Mouse (Mus musculus) MEL (cell line): ENCODE results near the gene Iqch. TPM values are rescaled to one million over a fixed set of nuclear protein-coding genes. Genes with fewer than 3 reads are reported as not detected.

ENCODE experiments used
- DNase-seq: peaks from one replicate; pipeline ENCODE4 v3.0.0; 2011; ENCODE audit warnings: low read depth, low spot score
- H3K27ac ChIP-seq: 2 replicates; pipeline ENCODE4 v1.5.1; 2012; ENCODE audit warnings: low read depth, mild to moderate bottlenecking, control low read depth, low read length, moderate library complexity; ENCODE audit not compliant: control insufficient read depth
- H3K27me3 ChIP-seq, 2 experiments: fragments of 150-350 bp in 1 of 2; sonication (generic) in 1 of 2; 2 replicates each; pipeline ENCODE4 v1.6.1; 2012; ENCODE audit warnings: low read length in 2 of 2, mild to moderate bottlenecking in 2 of 2, improper control_type of control experiment in 1 of 2, moderate library complexity in 1 of 2; ENCODE audit not compliant: insufficient read depth in 2 of 2, control insufficient read depth in 1 of 2
- H3K36me3 ChIP-seq, 2 experiments: 2 replicates each; pipeline ENCODE4 v1.6.1; 2012 to 2014; ENCODE audit warnings: low read length in 2 of 2, improper control_type of control experiment in 1 of 2, inconsistent platforms in 1 of 2, mild to moderate bottlenecking in 1 of 2; ENCODE audit not compliant: insufficient read depth in 2 of 2, control insufficient read depth in 1 of 2
- H3K4me1 ChIP-seq, 2 experiments: fragments of 150-350 bp in 1 of 2; sonication (generic) in 1 of 2; 2 replicates each; pipeline ENCODE4 v1.6.1; 2012; ENCODE audit warnings: low read length in 2 of 2, improper control_type of control experiment in 1 of 2, mild to moderate bottlenecking in 1 of 2; ENCODE audit not compliant: insufficient read depth in 2 of 2, control insufficient read depth in 1 of 2
- H3K4me3 ChIP-seq, 2 experiments: fragments of 150-350 bp in 1 of 2; sonication (generic) in 1 of 2; 2 replicates each; pipeline ENCODE4 v1.5.1; 2012; ENCODE audit warnings: low read depth in 2 of 2, low read length in 2 of 2, mild to moderate bottlenecking in 2 of 2, moderate library complexity in 2 of 2, control low read depth in 1 of 2, improper control_type of control experiment in 1 of 2; ENCODE audit not compliant: control insufficient read depth in 1 of 2, insufficient read depth in 1 of 2
- H3K79me2 ChIP-seq: 2 replicates; pipeline ENCODE4 v1.6.1; 2012; ENCODE audit warnings: mild to moderate bottlenecking, low read length, moderate library complexity; ENCODE audit not compliant: control insufficient read depth, poor library complexity, insufficient read depth
- H3K9ac ChIP-seq: 2 replicates; pipeline ENCODE4 v1.6.1; 2012; ENCODE audit warnings: low read depth, mild to moderate bottlenecking, control low read depth, low read length, moderate library complexity; ENCODE audit not compliant: control insufficient read depth, poor library complexity, severe bottlenecking
- H3K9me3 ChIP-seq: fragments of 150-350 bp; sonication (generic); replicated peaks from 2 replicates; pipeline ENCODE4 v1.6.1; 2012; ENCODE audit warnings: mild to moderate bottlenecking, low read length, improper control_type of control experiment, moderate library complexity; ENCODE audit not compliant: insufficient read depth
- BHLHE40 ChIP-seq: IDR thresholded peaks from 2 replicates; pipeline ENCODE4 v1.6.1; 2012; ENCODE audit warnings: low read depth, mild to moderate bottlenecking, inconsistent platforms, low read length, improper control_type of control experiment, borderline replicate concordance
- CTCF ChIP-seq, 3 experiments: IDR thresholded peaks in 2 of 3; conservative IDR thresholded peaks in 1 of 3; 2 replicates each; pipeline ENCODE4 v1.5.1; 2011 to 2012; ENCODE audit warnings: low read length in 3 of 3, low read depth in 2 of 3, mild to moderate bottlenecking in 2 of 3, improper control_type of control experiment in 1 of 3, inconsistent platforms in 1 of 3, mixed read lengths in 1 of 3, moderate library complexity in 1 of 3; ENCODE audit not compliant: control insufficient read depth in 1 of 3, insufficient read depth in 1 of 3, poor library complexity in 1 of 3, severe bottlenecking in 1 of 3
- ELF1 ChIP-seq: IDR thresholded peaks from 2 replicates; pipeline ENCODE4 v1.6.1; 2014; ENCODE audit warnings: low read depth, mild to moderate bottlenecking, inconsistent platforms, low read length, improper control_type of control experiment, moderate library complexity
- EP300 ChIP-seq, 2 experiments: IDR thresholded peaks; 2 replicates each; pipeline ENCODE4 v1.6.1; 2011; ENCODE audit warnings: improper control_type of control experiment in 2 of 2, low read length in 2 of 2, low read depth in 1 of 2, mild to moderate bottlenecking in 1 of 2
- ETS1 ChIP-seq: IDR thresholded peaks from 2 replicates; pipeline ENCODE4 v1.6.1; 2012; ENCODE audit warnings: low read depth, mild to moderate bottlenecking, inconsistent platforms, low read length, improper control_type of control experiment, moderate library complexity
- GATA1 ChIP-seq: IDR thresholded peaks from 2 replicates; pipeline ENCODE4 v1.6.1; 2011; ENCODE audit warnings: low read depth, low read length, improper control_type of control experiment
- HCFC1 ChIP-seq: IDR thresholded peaks from 2 replicates; pipeline ENCODE4 v1.6.1; 2012; ENCODE audit warnings: low read depth, mild to moderate bottlenecking, inconsistent platforms, low read length, improper control_type of control experiment, moderate library complexity
- MAFK ChIP-seq: IDR thresholded peaks from 2 replicates; pipeline ENCODE4 v1.6.1; 2011; ENCODE audit warnings: low read depth, mild to moderate bottlenecking, low read length, improper control_type of control experiment, borderline replicate concordance
- MAX ChIP-seq: IDR thresholded peaks from 2 replicates; pipeline ENCODE4 v1.6.1; 2011; ENCODE audit warnings: low read length, improper control_type of control experiment
- MAZ ChIP-seq: IDR thresholded peaks from 2 replicates; pipeline ENCODE4 v1.6.1; 2012; ENCODE audit warnings: low read depth, mild to moderate bottlenecking, inconsistent platforms, low read length, improper control_type of control experiment
- MEF2A ChIP-seq: IDR thresholded peaks from 2 replicates; pipeline ENCODE4 v1.6.1; 2014; ENCODE audit warnings: low read depth, mild to moderate bottlenecking, inconsistent platforms, low read length, improper control_type of control experiment; ENCODE audit not compliant: poor library complexity, insufficient replicate concordance, severe bottlenecking; ENCODE audit errors: extremely low read depth
- POLR2A ChIP-seq, 2 experiments: IDR thresholded peaks; 2 replicates each; pipeline ENCODE4 v1.6.1; 2011 to 2012; ENCODE audit warnings: low read length in 2 of 2, mild to moderate bottlenecking in 2 of 2, control low read depth in 1 of 2, improper control_type of control experiment in 1 of 2, low read depth in 1 of 2, moderate library complexity in 1 of 2; ENCODE audit not compliant: control insufficient read depth in 1 of 2, insufficient read depth in 1 of 2, poor library complexity in 1 of 2
- POLR2AphosphoS2 ChIP-seq: IDR thresholded peaks from 2 replicates; pipeline ENCODE4 v1.6.1; 2011; ENCODE audit warnings: low read length, improper control_type of control experiment
- RAD21 ChIP-seq: IDR thresholded peaks from 2 replicates; pipeline ENCODE4 v1.6.1; 2011; ENCODE audit warnings: mild to moderate bottlenecking, low read depth, low read length, improper control_type of control experiment
- RCOR1 ChIP-seq: IDR thresholded peaks from 2 replicates; pipeline ENCODE4 v1.6.1; 2012; ENCODE audit warnings: low read depth, mild to moderate bottlenecking, inconsistent platforms, low read length, improper control_type of control experiment
- SIN3A ChIP-seq: IDR thresholded peaks from 2 replicates; pipeline ENCODE4 v1.6.1; 2012; ENCODE audit warnings: low read length, improper control_type of control experiment, inconsistent platforms
- TAL1 ChIP-seq: IDR thresholded peaks from 2 replicates; pipeline ENCODE4 v1.6.1; 2012; ENCODE audit warnings: mild to moderate bottlenecking, inconsistent platforms, low read length, moderate library complexity, mixed read lengths
- TBP ChIP-seq: IDR thresholded peaks from 2 replicates; pipeline ENCODE4 v1.8.0; 2011; ENCODE audit warnings: low read depth, low read length, improper control_type of control experiment
- UBTF ChIP-seq: IDR thresholded peaks from 2 replicates; pipeline ENCODE4 v1.6.1; 2012; ENCODE audit warnings: low read depth, mild to moderate bottlenecking, inconsistent platforms, low read length, improper control_type of control experiment, moderate library complexity, borderline replicate concordance; ENCODE audit not compliant: insufficient read depth
- USF1 ChIP-seq: IDR thresholded peaks from 2 replicates; pipeline ENCODE4 v1.6.1; 2014; ENCODE audit warnings: low read depth, mild to moderate bottlenecking, inconsistent platforms, low read length, improper control_type of control experiment, moderate library complexity
- USF2 ChIP-seq, 2 experiments: IDR thresholded peaks; 2 replicates each; pipeline ENCODE4 v1.6.1; 2011 to 2012; ENCODE audit warnings: improper control_type of control experiment in 2 of 2, low read length in 2 of 2, borderline replicate concordance in 1 of 2, inconsistent platforms in 1 of 2, low read depth in 1 of 2, mild to moderate bottlenecking in 1 of 2; ENCODE audit not compliant: insufficient read depth in 1 of 2
- ZKSCAN1 ChIP-seq: IDR thresholded peaks from 2 replicates; pipeline ENCODE4 v1.6.1; 2012; ENCODE audit warnings: low read depth, mild to moderate bottlenecking, inconsistent platforms, low read length, improper control_type of control experiment, moderate library complexity
- ZMIZ1 ChIP-seq: IDR thresholded peaks from 2 replicates; pipeline ENCODE4 v1.6.1; 2012; ENCODE audit warnings: low read depth, mild to moderate bottlenecking, inconsistent platforms, low read length, improper control_type of control experiment, moderate library complexity
- polyA plus RNA-seq, 2 experiments: library from polyadenylated mRNA; stranded (reverse) in 1 of 2; unstranded in 1 of 2; fragments of >175 nt in 1 of 2; fragments of >200 nt in 1 of 2; gene quantifications; 2 replicates each; pipeline versions ENCODE4 v1.2.1 to v1.2.4; 2012; ENCODE audit warnings: low replicate concordance in 2 of 2, low read depth in 1 of 2; ENCODE audit not compliant: insufficient read length in 2 of 2, insufficient read depth in 1 of 2, missing spikeins in 1 of 2
- total RNA-seq: library from RNA; depleted of rRNA; stranded (reverse); fragments of 300-350 nt; gene quantifications from 2 replicates; pipeline ENCODE4 v1.2.3, GENCODE M21; 2012

Iqch gene
- total and polyA plus RNA-seq, 3 experiments: not detected

DNA sequence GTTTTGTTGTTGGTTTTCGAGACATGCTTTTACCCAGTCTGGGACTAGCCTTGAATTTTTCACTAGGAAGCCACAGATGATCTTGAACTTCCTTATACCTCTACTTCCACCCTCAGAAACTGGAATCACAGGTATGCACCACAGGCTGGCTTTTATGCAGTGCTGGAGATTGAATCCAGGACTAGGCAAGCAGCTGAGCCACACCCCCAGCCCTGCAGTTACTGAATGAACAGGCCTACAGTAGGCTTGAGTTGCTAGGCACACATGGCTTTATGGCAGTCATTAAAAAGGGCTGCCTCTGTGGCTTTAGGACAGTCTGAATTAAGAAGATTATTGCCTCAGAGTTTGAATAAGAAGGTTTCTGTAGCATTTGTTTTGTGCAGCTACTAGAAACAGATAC lies 7.3 kb downstream of the Iqch start:
- H3K4me1 ChIP-seq: peaks cover 0 to 11% of the 10 kb centered on the region in 2 experiments; a peak in 2 of 4 replicates

GRCm38 (mm10) chr9:63591661-63592256 lies 10.5 kb downstream of the Iqch start:
- peaks cover 0 to 2% of the 10 kb centered on the region in 2 experiments; a peak in 2 of 4 replicates for H3K27me3 ChIP-seq
- peaks cover 0 to 11% of the 10 kb centered on the region in 2 experiments; a peak in 3 of 4 replicates for H3K4me1 ChIP-seq
- H3K9me3 ChIP-seq: no peaks in the 10 kb centered on the region
- no peak overlapping the region for H3K9ac ChIP-seq
- no peak overlapping the region for H3K27ac ChIP-seq
- H3K79me2 ChIP-seq: no peaks in the 10 kb centered on the region
- DNase-seq: peak; percentile 70
- H3K4me3 ChIP-seq: no peak overlapping the region
- peaks cover 0 to 8% of the 10 kb centered on the region in 2 experiments; a peak in 2 of 4 replicates for H3K36me3 ChIP-seq
- TF ChIP-seq SIN3A: no peak
- TF ChIP-seq MAX: no peak
- peak in 1 of 2 experiments; percentile 68; a peak in 2 of 4 replicates for TF ChIP-seq EP300 (IDR thresholded peaks at IDR 0.05; ENCODE audit: low read depth in 1 of 2, low read length in 2 of 2)
- TF ChIP-seq HCFC1: no peak
- peak; percentile 57 for TF ChIP-seq TAL1
- TF ChIP-seq POLR2AphosphoS2: no peak
- peak; percentile 18; the same call in 1 of the 2 replicates for TF ChIP-seq GATA1
- TF ChIP-seq, all 39 proteins: peak for 3

More for the DNA sequence above, 7.3 kb downstream of the Iqch start:
- Histone ChIP-seq H3K4me3 (no peak overlapping the region), H3K27me3 (no peaks in the 10 kb centered on the region; a peak in 1 of 4 replicates), H3K27ac (no peak overlapping the region), H3K79me2 (no peaks in the 10 kb centered on the region), H3K9me3 (no peaks in the 10 kb centered on the region), H3K9ac (no peak overlapping the region), H3K36me3 (peaks cover 0 to 8% of the 10 kb centered on the region in 2 experiments; a peak in 2 of 4 replicates)
- TF ChIP-seq ELF1: no peak
- no peak for DNase-seq

DNA sequence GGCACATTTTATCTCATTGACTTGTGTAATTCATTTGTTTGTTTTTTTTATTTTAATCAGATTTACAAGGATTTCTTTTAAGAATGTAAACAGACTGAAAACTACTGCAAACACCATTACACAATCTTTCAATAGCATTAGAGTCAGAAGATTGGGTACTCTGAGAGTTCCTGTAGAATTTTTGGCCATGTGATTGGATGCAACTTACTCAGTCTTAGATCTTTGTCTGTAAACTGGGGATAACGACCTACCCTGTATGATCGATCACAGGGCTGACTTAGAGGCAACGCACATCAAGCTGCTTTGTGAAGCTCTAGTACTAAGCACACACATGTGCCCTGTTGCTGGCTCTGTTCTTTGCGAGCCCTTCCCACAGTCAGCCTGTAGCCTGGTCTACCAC lies 11.7 kb downstream of the Iqch start:
- TF ChIP-seq RAD21 (no peak), MEF2A (no peak), POLR2A (IDR thresholded peaks at IDR 0.05; ENCODE audit: control insufficient read depth in 1 of 2, insufficient read depth in 1 of 2, low read depth in 1 of 2, low read length in 2 of 2, poor library complexity in 1 of 2) (no peak), SIN3A (no peak), TBP (no peak), USF1 (no peak), MAZ (no peak), ELF1 (no peak), RCOR1 (no peak), CTCF (IDR thresholded peaks at IDR 0.05 in 2 of 3, conservative IDR thresholded peaks at IDR 0.05 in 1 of 3; ENCODE audit: control insufficient read depth in 1 of 3, insufficient read depth in 1 of 3, low read depth in 2 of 3, low read length in 3 of 3, poor library complexity in 1 of 3, severe bottlenecking in 1 of 3) (no peak), UBTF (no peak), ZKSCAN1 (no peak), HCFC1 (no peak), ZMIZ1 (no peak), BHLHE40 (no peak), MAFK (no peak), ETS1 (no peak), USF2 (IDR thresholded peaks at IDR 0.05; ENCODE audit: borderline replicate concordance in 1 of 2, insufficient read depth in 1 of 2, low read depth in 1 of 2, low read length in 2 of 2) (no peak)
- no peak overlapping the region for H3K27ac ChIP-seq

More for the DNA sequence above, 11.7 kb downstream of the Iqch start:
- no peak for DNase-seq
- peaks cover 0 to 11% of the 10 kb centered on the region in 2 experiments; a peak in 3 of 4 replicates for H3K4me1 ChIP-seq
- H3K27me3 ChIP-seq: peaks cover 0 to 4% of the 10 kb centered on the region in 2 experiments; a peak in 2 of 4 replicates
- H3K4me3 ChIP-seq: no peak overlapping the region
- H3K36me3 ChIP-seq: peaks cover 0 to 8% of the 10 kb centered on the region in 2 experiments; a peak in 2 of 4 replicates
- no peaks in the 10 kb centered on the region for H3K9me3 ChIP-seq
- H3K9ac ChIP-seq: no peak overlapping the region
- no peaks in the 10 kb centered on the region for H3K79me2 ChIP-seq
